Mouse (Mus musculus): ENCODE measurements around the gene Pbld2.

- TF ChIP-seq POLR2A (IDR thresholded peaks at IDR 0.05; ENCODE audit: control insufficient read depth in 1 of 2, insufficient read depth in 1 of 2, low read depth in 1 of 2, low read length in 2 of 2, poor library complexity in 1 of 2) (no peak), CTCF (IDR thresholded peaks at IDR 0.05 in 2 of 3, conservative IDR thresholded peaks at IDR 0.05 in 1 of 3; ENCODE audit: control insufficient read depth in 1 of 3, insufficient read depth in 1 of 3, low read depth in 2 of 3, low read length in 3 of 3, poor library complexity in 1 of 3, severe bottlenecking in 1 of 3) (no peak), EP300 (IDR thresholded peaks at IDR 0.05; ENCODE audit: low read depth in 1 of 2, low read length in 2 of 2) (no peak), MYC (IDR thresholded peaks at IDR 0.05; ENCODE audit: low read depth, low read length) (no peak), GATA1 (IDR thresholded peaks at IDR 0.05; ENCODE audit: low read depth, low read length) (no peak), SIN3A (IDR thresholded peaks at IDR 0.05; ENCODE audit: low read length) (no peak), MEF2A (IDR thresholded peaks at IDR 0.05; ENCODE audit: extremely low read depth, insufficient replicate concordance, low read depth, low read length, poor library complexity, severe bottlenecking) (no peak), MXI1 (IDR thresholded peaks at IDR 0.05; ENCODE audit: low read depth, low read length) (no peak), USF2 (IDR thresholded peaks at IDR 0.05; ENCODE audit: borderline replicate concordance in 1 of 2, insufficient read depth in 1 of 2, low read depth in 1 of 2, low read length in 2 of 2) (no peak), TAL1 (IDR thresholded peaks at IDR 0.05; ENCODE audit: low read length) (no peak)
Observed at GRCm38 (mm10) chr10:63063365-63063764, 39.2 kb downstream of the Pbld2 start.

All from MEL (cell line).